Comparison of ENCODE assay signal across 8 mouse cellular contexts in genomic region chr7:105480561-105481504, GRCm38 (mm10). TPM values are rescaled to one million over a fixed set of nuclear protein-coding genes. Genes with fewer than 3 reads are reported as not detected.
A peak's percentile ranks its signal among the peaks of the same experiment; 100 is the strongest.
DNase-seq lines count a peak whose midpoint lies in the region; ATAC-seq and TF ChIP-seq lines count a peak whose summit lies in the region.

No protein-coding gene starts in this region.

- 60% methylated on average over 23 of the region's 23 CpGs for WGBS in forebrain, embryonic 16.5 days
- 67% methylated on average over 23 of the region's 23 CpGs for WGBS in hindbrain, embryonic 10.5 days
- 62% methylated on average over 23 of the region's 23 CpGs for WGBS in limb, embryonic 12.5 days

- peak; percentile 40 for DNase-seq in ES-E14 (ENCODE audit: low read depth, low spot score)
- peak; percentile 8 to 24 for DNase-seq in adrenal gland, postnatal 4 days (ENCODE audit: low spot score in 2 of 2)
- DNase-seq in hindbrain, embryonic 10.5 days (ENCODE audit: low spot score) = peak; percentile 23
- DNase-seq in right cerebral cortex, adult 18-20 months = no peak
- no peak for DNase-seq in right cerebral cortex, postnatal 25 days

- in situ Hi-C loops in ES-E14 (cut with MboI; ENCODE audit: low sequenced_read_pairs in 2 of 2, unreplicated experiment in 2 of 2) = no loop called here

- H3ac ChIP-seq in myocyte (ENCODE audit: control insufficient read depth, insufficient read length) = peak overlapping the region; percentile 46

- peak overlapping the region; percentile 46; the same call in 1 of the 2 replicates for H3K9ac ChIP-seq in ES-E14 (ENCODE audit: insufficient read depth, low read depth, low read length, poor library complexity, severe bottlenecking)
- no peak overlapping the region; the same call in 1 of the 2 replicates for H3K9ac ChIP-seq in forebrain, embryonic 16.5 days (replicated peaks; ENCODE audit: low read depth, low read length)
- H3K9ac ChIP-seq in limb, embryonic 12.5 days (replicated peaks) = 0 out of 2 replicates have a peak overlapping the region, but pooled peaks have one; percentile 70

- H3K27me3 ChIP-seq in forebrain, embryonic 16.5 days (replicated peaks; ENCODE audit: control insufficient read depth, insufficient read depth, low read length) = no peaks in the 10 kb centered on the region
- H3K27me3 ChIP-seq in hindbrain, embryonic 10.5 days (ENCODE audit: insufficient read depth, poor library complexity, severe bottlenecking) = peaks cover 25% of the 10 kb centered on the region
- peaks cover 25% of the 10 kb centered on the region for H3K27me3 ChIP-seq in limb, embryonic 12.5 days
- no peaks in the 10 kb centered on the region for H3K27me3 ChIP-seq in myocyte (ENCODE audit: control insufficient read depth, insufficient read depth, insufficient read length)

- H3K4me1 ChIP-seq in ES-E14 (ENCODE audit: control insufficient read depth in 2 of 2, insufficient read depth in 2 of 2, low read length in 2 of 2, poor library complexity in 1 of 2) = peaks cover 3 to 17% of the 10 kb centered on the region in 2 experiments
- peaks cover 24% of the 10 kb centered on the region for H3K4me1 ChIP-seq in forebrain, embryonic 16.5 days (replicated peaks; ENCODE audit: control insufficient read depth, insufficient read depth, low read length)
- H3K4me1 ChIP-seq in hindbrain, embryonic 10.5 days (replicated peaks) = peaks cover 36% of the 10 kb centered on the region
- H3K4me1 ChIP-seq in limb, embryonic 12.5 days (replicated peaks) = peaks cover 14% of the 10 kb centered on the region; the same call in 1 of the 2 replicates

- H3K27ac ChIP-seq in ES-E14 (ENCODE audit: insufficient read depth, low read depth, low read length, poor library complexity, severe bottlenecking) = no peak overlapping the region
- H3K27ac ChIP-seq in forebrain, embryonic 16.5 days (ENCODE audit: low read length) = no peak overlapping the region
- H3K27ac ChIP-seq in hindbrain, embryonic 10.5 days = peak overlapping the region; percentile 89
- 0 out of 2 replicates have a peak overlapping the region, but pooled peaks have one; percentile 17 for H3K27ac ChIP-seq in limb, embryonic 12.5 days

- H3K79me2 ChIP-seq in myocyte (ENCODE audit: control insufficient read depth, insufficient read depth) = no peaks in the 10 kb centered on the region

- H3K4me2 ChIP-seq in forebrain, embryonic 16.5 days (ENCODE audit: low read length) = peak overlapping the region; percentile 70
- H3K4me2 ChIP-seq in limb, embryonic 12.5 days = peak overlapping the region; percentile 84
- H3K4me2 ChIP-seq in myocyte (ENCODE audit: low read depth) = peak overlapping the region; percentile 85

- no peaks in the 10 kb centered on the region for H3K36me3 ChIP-seq in ES-E14 (ENCODE audit: control insufficient read depth, insufficient read depth, low read length, poor library complexity, severe bottlenecking)
- H3K36me3 ChIP-seq in forebrain, embryonic 16.5 days (ENCODE audit: control insufficient read depth, insufficient read depth) = no peaks in the 10 kb centered on the region
- H3K36me3 ChIP-seq in hindbrain, embryonic 10.5 days = no peaks in the 10 kb centered on the region
- H3K36me3 ChIP-seq in limb, embryonic 12.5 days = no peaks in the 10 kb centered on the region
- no peaks in the 10 kb centered on the region for H3K36me3 ChIP-seq in myocyte (ENCODE audit: control insufficient read depth, insufficient read depth)

- no peak for TF ChIP-seq POLR2A in myocyte (IDR thresholded peaks at IDR 0.05; ENCODE audit: insufficient read length, low read depth)

- H3K9me3 ChIP-seq in ES-E14 (ENCODE audit: control insufficient read depth, insufficient read depth, low read depth, low read length) = no peaks in the 10 kb centered on the region
- no peaks in the 10 kb centered on the region for H3K9me3 ChIP-seq in forebrain, embryonic 16.5 days (ENCODE audit: control insufficient read depth, low read length)
- H3K9me3 ChIP-seq in hindbrain, embryonic 10.5 days = no peaks in the 10 kb centered on the region
- no peaks in the 10 kb centered on the region for H3K9me3 ChIP-seq in limb, embryonic 12.5 days

- ATAC-seq in forebrain, embryonic 16.5 days = no peak
- ATAC-seq in limb, embryonic 12.5 days (ENCODE audit: insufficient number of reproducible peaks, insufficient read depth, low FRiP score, low TSS enrichment, low read depth) = 0 out of 2 replicates have a peak, but pooled peaks have one; percentile 1

- H3K4me3 ChIP-seq in ES-E14 (ENCODE audit: insufficient read depth in 1 of 2, low read depth in 1 of 2, low read length in 2 of 2, poor library complexity in 1 of 2, severe bottlenecking in 1 of 2) = peak overlapping the region; percentile 32 to 54
- H3K4me3 ChIP-seq in forebrain, embryonic 16.5 days (replicated peaks; ENCODE audit: low read length) = peak overlapping the region; percentile 46
- peak overlapping the region; percentile 58 for H3K4me3 ChIP-seq in hindbrain, embryonic 10.5 days
- peak overlapping the region; percentile 47 for H3K4me3 ChIP-seq in limb, embryonic 12.5 days (replicated peaks)
- peak overlapping the region; percentile 57 for H3K4me3 ChIP-seq in myocyte

TF ChIP-seq in ES-E14, 5 proteins besides CTCF, POLR2A, EP300 and RAD21:
- peak; percentile 44; the same call in 1 of the 2 replicates for TF ChIP-seq MAFK (IDR thresholded peaks at IDR 0.05; ENCODE audit: insufficient read depth, low read depth, low read length)
- TF ChIP-seq ZNF384 (IDR thresholded peaks at IDR 0.05; ENCODE audit: low read depth, low read length) = no peak
TF ChIP-seq in ES-E14: peak in this region for 1.

TF ChIP-seq in myocyte, 11 proteins besides CTCF, POLR2A, EP300 and RAD21:
- TF ChIP-seq REST (IDR thresholded peaks at IDR 0.05; ENCODE audit: insufficient read depth, insufficient read length) = no peak
- no peak for TF ChIP-seq SRF (IDR thresholded peaks at IDR 0.05; ENCODE audit: control insufficient read depth, insufficient read length, low read depth)
- TF ChIP-seq CEBPB (IDR thresholded peaks at IDR 0.05; ENCODE audit: insufficient read depth, poor library complexity, severe bottlenecking) = no peak

RNA-seq across cellular contexts. Expression of gene Cavin3, which starts 1.3 kb away (rescaled TPM):
- total RNA-seq in ES-E14 (2012; rRNA removed) = 2.0 and 5.3 TPM in 2 replicates
- 10 to 100 TPM; 53.5 to 56.8 TPM for total RNA-seq in adrenal gland, postnatal 4 days (2021)
- 24.2 and 28.3 TPM in 2 replicates for polyA plus RNA-seq in forebrain, embryonic 16.5 days (2015; fragmentation: Nextera tagmentation; extraction: Ambion mirVana)
- polyA plus RNA-seq in hindbrain, embryonic 10.5 days (2016; fragmentation: Nextera tagmentation; extraction: Ambion mirVana) = 23.0 and 32.2 TPM in 2 replicates
- polyA plus RNA-seq in limb, embryonic 12.5 days (2016; fragmentation: Nextera tagmentation; extraction: Ambion mirVana) = 23.2 and 24.8 TPM in 2 replicates
- polyA plus RNA-seq in myocyte (2012; fragmentation: generic; extraction: Trizol) = 88.4 TPM

RNA-seq across cellular contexts. Expression of gene Cckbr, which starts 55.3 kb away (rescaled TPM):
- 0.27 and 0.58 TPM in 2 replicates for total RNA-seq in ES-E14 (2012; rRNA removed)
- under 1 TPM; 0.22 to 0.23 TPM for total RNA-seq in adrenal gland, postnatal 4 days (2021)
- polyA plus RNA-seq in forebrain, embryonic 16.5 days (2015; fragmentation: Nextera tagmentation; extraction: Ambion mirVana) = 1.2 and 2.6 TPM in 2 replicates
- 0.49 and 0.60 TPM in 2 replicates for polyA plus RNA-seq in hindbrain, embryonic 10.5 days (2016; fragmentation: Nextera tagmentation; extraction: Ambion mirVana)
- polyA plus RNA-seq in limb, embryonic 12.5 days (2016; fragmentation: Nextera tagmentation; extraction: Ambion mirVana) = not detected in 2 replicates
- not detected for polyA plus RNA-seq in myocyte (2012; fragmentation: generic; extraction: Trizol)

Comparison
In these comparisons a context has a peak if more than half of its experiments do, and no peak if none do; other contexts are left out.
1. DNase-seq: peak in ES-E14 (single experiment), adrenal gland, postnatal 4 days (2 of 2) and hindbrain, embryonic 10.5 days (single experiment); none in right cerebral cortex, adult 18-20 months (single experiment) and right cerebral cortex, postnatal 25 days (single experiment).
2. H3K27ac ChIP-seq: peak in hindbrain, embryonic 10.5 days (single experiment) and limb, embryonic 12.5 days (single experiment); none in ES-E14 (single experiment) and forebrain, embryonic 16.5 days (single experiment).
3. Peak in every context shown above with its lines, with median percentiles within 50 percentile points of each other: H3K4me3 ChIP-seq and H3K4me2 ChIP-seq.